Mouse (Mus musculus): ENCODE measurements around the gene Asic2. TPM values are rescaled to one million over a fixed set of nuclear protein-coding genes. Genes with fewer than 3 reads are reported as not detected.

Gene Asic2
- polyA plus RNA-seq, 1 experiment from 2014 or later = 3.7 TPM

DNA sequence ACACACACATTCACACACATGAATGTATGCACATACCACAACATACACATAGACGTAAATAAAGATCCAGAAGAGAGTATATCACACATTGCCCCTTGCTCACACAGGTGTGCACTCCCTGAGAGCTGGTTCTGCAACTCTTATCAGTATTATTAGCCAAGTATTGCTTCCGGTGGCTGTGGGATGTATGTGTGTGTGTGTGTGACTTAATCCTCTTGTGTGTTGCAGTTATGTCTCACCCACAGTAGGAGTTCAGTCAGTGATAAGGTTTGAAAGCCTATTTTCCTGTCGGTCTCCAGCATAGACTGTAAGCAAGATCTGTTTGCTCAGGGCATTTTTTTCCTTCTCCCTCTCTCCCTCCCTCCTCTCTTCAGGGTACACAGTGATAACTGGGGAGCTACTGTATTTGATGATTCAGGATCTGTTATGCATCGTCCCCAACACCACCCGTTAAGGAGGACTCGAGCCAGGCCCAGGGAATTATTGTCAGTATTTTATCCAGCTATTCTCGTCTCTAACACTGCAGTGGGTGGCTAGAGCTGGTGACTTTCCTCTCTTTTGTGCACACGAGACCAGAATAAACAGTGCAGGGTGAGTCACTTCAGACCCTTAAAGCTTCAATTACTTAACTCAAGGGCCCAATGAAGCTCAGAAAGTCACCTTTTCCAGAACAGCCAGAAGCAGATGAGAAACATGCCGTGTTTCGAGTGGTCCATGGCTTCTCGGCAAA, 888.0 kb downstream of the Asic2 start:
- ATAC-seq (replicated peaks; ENCODE audit: low FRiP score) = no peak
- Histone ChIP-seq H3K9me3 (replicated peaks) (no peaks in the 10 kb centered on the region), H3K27ac (no peak overlapping the region), H3K9ac (no peak overlapping the region), H3K27me3 (no peaks in the 10 kb centered on the region), H3K4me3 (replicated peaks) (no peak overlapping the region), H3K36me3 (no peaks in the 10 kb centered on the region), H3K4me1 (peaks cover 33% of the 10 kb centered on the region), H3K4me2 (no peak overlapping the region)
- 64% methylated on average over 11 of the region's 11 CpGs for WGBS

DNA sequence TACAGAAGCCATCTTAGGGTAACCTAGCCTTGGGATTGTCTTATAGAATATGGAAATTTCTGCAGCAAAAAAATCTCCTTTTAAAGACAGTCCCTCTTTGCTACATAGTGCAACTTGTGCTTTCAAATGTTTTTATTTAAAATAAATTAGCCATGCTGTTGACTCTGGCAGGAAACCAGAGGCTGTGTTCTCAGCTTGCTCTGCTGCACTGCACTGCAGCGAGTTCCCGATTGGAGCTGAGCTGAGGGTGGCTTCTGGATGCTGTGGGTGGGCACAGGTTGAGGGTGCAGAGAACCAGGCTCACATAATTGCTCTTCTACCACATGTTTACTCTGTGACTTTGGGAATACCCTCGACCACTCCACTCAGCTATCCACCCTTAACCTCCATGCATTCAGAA, 889.0 kb downstream of the Asic2 start:
- no peak overlapping the region for H3K4me3 ChIP-seq (replicated peaks)
- H3K27ac ChIP-seq = 0 out of 2 replicates have a peak overlapping the region, but pooled peaks have one; percentile 41
- ATAC-seq (replicated peaks; ENCODE audit: low FRiP score) = no peak
- H3K4me2 ChIP-seq = no peak overlapping the region
- H3K27me3 ChIP-seq = no peaks in the 10 kb centered on the region
- H3K9me3 ChIP-seq (replicated peaks) = no peaks in the 10 kb centered on the region
- peaks cover 32% of the 10 kb centered on the region for H3K4me1 ChIP-seq
- WGBS = 39% methylated on average over 3 of the region's 3 CpGs
- no peaks in the 10 kb centered on the region for H3K36me3 ChIP-seq
- no peak overlapping the region for H3K9ac ChIP-seq

DNA sequence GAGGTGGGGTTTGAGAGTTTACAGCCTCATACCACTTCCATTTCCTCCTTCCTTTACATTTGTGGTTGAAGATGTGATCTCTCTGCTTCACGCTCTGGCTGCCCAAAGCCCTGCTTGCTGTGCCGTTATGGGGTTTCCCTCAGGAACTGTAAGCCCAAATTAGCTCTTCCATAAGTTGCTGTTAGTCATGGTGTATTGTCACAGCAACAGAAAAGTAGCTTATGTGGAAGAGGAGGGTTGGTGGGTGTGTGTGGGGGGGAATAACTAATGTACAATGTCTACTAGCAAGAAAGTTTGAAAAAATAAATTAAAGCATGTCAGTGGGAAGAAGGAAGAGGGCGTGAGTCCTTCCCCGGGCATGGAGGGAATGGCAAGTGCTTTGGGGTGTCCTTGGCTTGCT, 896.4 kb downstream of the Asic2 start:
- Histone ChIP-seq H3K4me1 (no peaks in the 10 kb centered on the region), H3K9me3 (replicated peaks) (no peaks in the 10 kb centered on the region), H3K4me3 (replicated peaks) (no peak overlapping the region), H3K27me3 (no peaks in the 10 kb centered on the region), H3K27ac (no peak overlapping the region), H3K4me2 (no peak overlapping the region), H3K36me3 (no peaks in the 10 kb centered on the region), H3K9ac (no peak overlapping the region)
- 83% methylated on average over 4 of the region's 4 CpGs for WGBS
- ATAC-seq (replicated peaks; ENCODE audit: low FRiP score) = no peak

DNA sequence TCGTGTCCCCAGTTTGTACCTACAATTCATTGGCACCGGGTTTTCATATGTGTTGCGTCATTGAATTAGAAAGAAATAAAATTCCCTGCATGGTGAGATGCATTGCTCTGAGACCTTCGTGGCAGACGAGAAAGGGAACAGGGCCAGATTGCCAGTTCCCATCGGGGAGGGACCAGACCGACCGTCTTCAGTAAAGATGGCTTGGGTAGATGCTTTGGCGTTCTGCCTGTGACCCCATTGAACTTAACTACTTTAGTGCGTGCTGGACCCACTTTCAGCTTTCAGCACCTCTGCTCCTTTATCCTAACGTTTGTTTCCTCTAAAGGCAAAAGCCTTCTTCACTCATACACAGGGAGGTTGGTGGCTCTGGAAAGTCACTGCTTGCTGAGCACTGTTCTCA, 902.9 kb downstream of the Asic2 start:
- H3K27me3 ChIP-seq = no peaks in the 10 kb centered on the region
- H3K36me3 ChIP-seq = no peaks in the 10 kb centered on the region
- no peak overlapping the region for H3K4me2 ChIP-seq
- ATAC-seq (replicated peaks; ENCODE audit: low FRiP score) = no peak
- H3K4me1 ChIP-seq = no peaks in the 10 kb centered on the region
- H3K9ac ChIP-seq = no peak overlapping the region
- no peak overlapping the region for H3K4me3 ChIP-seq (replicated peaks)
- H3K27ac ChIP-seq = no peak overlapping the region
- H3K9me3 ChIP-seq (replicated peaks) = no peaks in the 10 kb centered on the region
- WGBS = 84% methylated on average over 11 of the region's 11 CpGs

DNA sequence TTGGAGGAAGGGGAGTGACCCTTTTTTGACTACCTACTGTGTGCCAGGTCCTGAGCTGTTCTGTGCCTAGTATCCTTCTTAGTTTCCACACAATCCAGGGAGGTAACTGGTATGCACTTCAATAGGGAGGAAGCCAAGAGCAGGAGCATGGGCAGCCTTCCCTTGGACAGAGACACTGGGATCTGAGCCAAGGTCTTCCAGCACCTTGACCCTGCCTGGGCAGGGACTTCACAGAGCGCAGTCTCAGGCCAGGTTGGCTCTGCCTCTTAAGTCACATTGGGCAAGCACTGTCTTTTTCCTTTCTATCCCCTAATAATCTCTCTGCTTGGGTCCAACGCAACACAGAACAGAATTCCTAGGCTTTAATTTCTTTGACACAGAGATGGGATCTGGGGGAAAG, 904.3 kb downstream of the Asic2 start:
- no peaks in the 10 kb centered on the region for H3K27me3 ChIP-seq
- no peaks in the 10 kb centered on the region for H3K9me3 ChIP-seq (replicated peaks)
- no peaks in the 10 kb centered on the region for H3K4me1 ChIP-seq
- H3K36me3 ChIP-seq = no peaks in the 10 kb centered on the region
- no peak for ATAC-seq (replicated peaks; ENCODE audit: low FRiP score)
- no peak overlapping the region for H3K4me2 ChIP-seq
- H3K9ac ChIP-seq = no peak overlapping the region
- no peak overlapping the region for H3K27ac ChIP-seq
- 78% methylated on average over 2 of the region's 2 CpGs for WGBS
- H3K4me3 ChIP-seq (replicated peaks) = no peak overlapping the region

DNA sequence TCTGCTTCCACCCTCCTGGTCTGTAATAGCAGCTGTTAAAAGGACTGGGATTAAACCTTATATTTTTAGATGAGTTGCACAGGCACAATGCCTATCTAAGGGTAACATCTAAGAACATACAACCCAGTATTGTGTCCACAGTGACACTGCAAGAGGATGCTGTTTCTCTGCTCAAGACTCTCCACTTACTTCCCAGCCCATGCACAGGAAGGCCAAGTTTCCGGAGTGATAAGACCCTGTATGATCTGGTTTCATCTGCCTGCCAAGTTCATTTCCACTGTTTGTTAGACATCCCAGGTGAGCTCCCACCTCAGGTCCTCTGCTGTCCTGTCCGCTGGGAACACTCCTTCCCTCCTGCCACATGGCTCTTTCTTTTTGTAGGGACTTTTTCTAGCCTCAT, 908.2 kb downstream of the Asic2 start:
- 72% methylated on average over 2 of the region's 2 CpGs for WGBS
- H3K36me3 ChIP-seq = no peaks in the 10 kb centered on the region
- H3K4me1 ChIP-seq = no peaks in the 10 kb centered on the region
- H3K9me3 ChIP-seq (replicated peaks) = no peaks in the 10 kb centered on the region
- no peak overlapping the region for H3K27ac ChIP-seq
- no peak overlapping the region for H3K4me2 ChIP-seq
- no peak for ATAC-seq (replicated peaks; ENCODE audit: low FRiP score)
- no peak overlapping the region for H3K4me3 ChIP-seq (replicated peaks)
- no peaks in the 10 kb centered on the region for H3K27me3 ChIP-seq
- no peak overlapping the region for H3K9ac ChIP-seq

DNA sequence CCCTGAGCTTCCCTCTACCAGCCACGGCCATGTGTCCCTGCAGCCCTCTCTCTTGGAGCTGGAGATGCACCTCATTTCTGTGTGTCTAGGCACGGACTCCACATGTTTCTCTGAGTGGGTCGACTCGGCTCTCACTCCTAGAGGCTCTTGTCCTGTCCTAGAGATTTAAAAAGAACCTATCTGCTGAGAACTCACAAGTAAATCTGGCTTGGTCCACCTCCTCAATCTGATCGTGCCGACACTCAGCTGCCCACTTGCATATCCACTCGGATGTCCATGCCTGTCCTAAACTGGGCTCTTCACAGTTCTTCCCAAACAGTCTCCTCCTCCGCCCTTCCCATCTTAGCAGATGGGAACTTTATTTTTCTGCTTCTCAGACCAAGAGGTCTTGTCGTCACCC, 908.7 kb downstream of the Asic2 start:
- H3K4me2 ChIP-seq = no peak overlapping the region
- no peaks in the 10 kb centered on the region for H3K9me3 ChIP-seq (replicated peaks)
- no peak overlapping the region for H3K4me3 ChIP-seq (replicated peaks)
- H3K36me3 ChIP-seq = no peaks in the 10 kb centered on the region
- no peak overlapping the region for H3K9ac ChIP-seq
- H3K27ac ChIP-seq = no peak overlapping the region
- ATAC-seq (replicated peaks; ENCODE audit: low FRiP score) = no peak
- WGBS = 85% methylated on average over 9 of the region's 9 CpGs
- no peaks in the 10 kb centered on the region for H3K4me1 ChIP-seq
- no peaks in the 10 kb centered on the region for H3K27me3 ChIP-seq

DNA sequence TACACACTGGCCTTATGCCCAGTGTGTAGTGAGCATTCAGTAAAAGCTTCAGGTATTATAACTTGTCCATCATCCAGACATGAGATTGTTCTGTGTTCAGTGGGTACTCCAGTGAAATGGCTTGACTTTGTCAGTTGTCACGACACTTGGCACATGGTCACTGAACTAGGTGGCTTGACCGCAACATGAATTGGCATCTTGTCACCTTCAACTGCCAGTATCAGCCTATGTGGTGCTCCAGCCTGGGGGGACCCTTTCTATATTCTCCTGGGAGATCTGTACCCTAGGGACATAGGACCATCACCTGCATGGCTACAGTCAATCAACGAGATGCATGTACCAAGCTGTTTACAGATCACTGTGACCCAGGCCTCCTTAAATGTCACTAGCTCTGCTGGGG, 910.8 kb downstream of the Asic2 start:
- Histone ChIP-seq H3K4me3 (replicated peaks) (no peak overlapping the region), H3K27ac (no peak overlapping the region), H3K36me3 (no peaks in the 10 kb centered on the region), H3K9me3 (replicated peaks) (no peaks in the 10 kb centered on the region), H3K27me3 (no peaks in the 10 kb centered on the region), H3K4me2 (no peak overlapping the region), H3K4me1 (no peaks in the 10 kb centered on the region), H3K9ac (no peak overlapping the region)
- no peak for ATAC-seq (replicated peaks; ENCODE audit: low FRiP score)
- 77% methylated on average over 3 of the region's 3 CpGs for WGBS

DNA sequence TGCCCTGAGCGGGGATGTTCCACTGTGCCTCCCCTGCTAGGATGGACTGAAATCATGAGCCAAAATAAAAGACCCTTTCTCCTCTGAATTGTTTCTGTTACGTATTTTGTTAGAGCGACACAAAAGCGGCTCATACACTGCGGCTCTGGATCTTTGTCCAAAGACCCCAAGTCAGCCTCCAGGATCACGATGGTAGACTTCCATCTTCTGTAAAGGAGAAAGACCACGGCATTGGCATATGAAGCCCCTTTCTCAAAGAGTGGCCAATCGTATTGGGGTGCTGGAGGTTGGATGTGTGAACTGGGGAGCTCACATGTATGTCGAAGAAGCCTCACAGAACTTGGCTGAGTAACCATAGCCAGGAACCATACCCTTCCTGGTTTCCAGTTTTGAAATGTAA, 911.5 kb downstream of the Asic2 start:
- H3K4me2 ChIP-seq = no peak overlapping the region
- WGBS = 94% methylated on average over 9 of the region's 9 CpGs
- H3K27ac ChIP-seq = no peak overlapping the region
- no peaks in the 10 kb centered on the region for H3K27me3 ChIP-seq
- no peak for ATAC-seq (replicated peaks; ENCODE audit: low FRiP score)
- no peaks in the 10 kb centered on the region for H3K9me3 ChIP-seq (replicated peaks)
- no peak overlapping the region for H3K9ac ChIP-seq
- no peaks in the 10 kb centered on the region for H3K36me3 ChIP-seq
- no peak overlapping the region for H3K4me3 ChIP-seq (replicated peaks)
- 0 out of 2 replicates have a peak, but pooled peaks cover 2% of the 10 kb centered on the region for H3K4me1 ChIP-seq

DNA sequence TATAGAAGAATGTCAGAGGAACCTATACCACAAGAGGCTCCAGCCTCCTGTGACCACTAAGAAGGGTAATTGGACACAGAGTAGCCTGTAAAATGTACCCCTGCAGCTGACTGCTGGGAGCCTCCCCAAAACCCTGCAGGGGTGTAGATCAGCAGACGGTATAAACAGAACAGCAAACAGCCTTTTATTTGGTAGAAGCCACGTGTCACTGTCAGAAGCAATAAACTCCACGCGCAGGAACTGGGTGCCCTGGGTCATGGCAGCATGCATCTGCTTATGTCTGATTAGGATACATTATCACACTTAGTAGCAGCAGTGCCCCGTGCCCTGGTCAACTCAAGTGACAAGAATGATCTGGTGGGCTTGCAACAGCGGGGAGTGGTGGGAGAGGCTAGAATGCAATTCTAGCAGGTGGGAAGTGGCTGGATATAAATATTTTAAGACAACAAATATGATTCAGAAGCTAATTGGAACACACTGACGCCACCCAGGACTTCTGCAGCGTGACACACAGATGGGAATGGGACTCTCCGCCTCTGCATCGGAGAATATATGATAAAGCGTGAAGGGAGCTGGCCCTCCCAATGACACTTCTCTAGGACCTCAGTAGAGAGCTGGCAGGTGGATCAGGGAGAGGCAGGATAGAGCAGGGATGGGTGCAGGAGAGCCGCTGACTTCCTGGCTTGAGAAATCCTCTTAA, 912.7 kb downstream of the Asic2 start:
- no peaks in the 10 kb centered on the region for H3K27me3 ChIP-seq
- H3K4me3 ChIP-seq (replicated peaks) = no peak overlapping the region
- H3K9ac ChIP-seq = no peak overlapping the region
- H3K4me2 ChIP-seq = no peak overlapping the region
- H3K4me1 ChIP-seq = 0 out of 2 replicates have a peak, but pooled peaks cover 6% of the 10 kb centered on the region
- H3K9me3 ChIP-seq (replicated peaks) = no peaks in the 10 kb centered on the region
- WGBS = 71% methylated on average over 12 of the region's 12 CpGs
- ATAC-seq (replicated peaks; ENCODE audit: low FRiP score) = no peak
- no peaks in the 10 kb centered on the region for H3K36me3 ChIP-seq
- no peak overlapping the region for H3K27ac ChIP-seq

DNA sequence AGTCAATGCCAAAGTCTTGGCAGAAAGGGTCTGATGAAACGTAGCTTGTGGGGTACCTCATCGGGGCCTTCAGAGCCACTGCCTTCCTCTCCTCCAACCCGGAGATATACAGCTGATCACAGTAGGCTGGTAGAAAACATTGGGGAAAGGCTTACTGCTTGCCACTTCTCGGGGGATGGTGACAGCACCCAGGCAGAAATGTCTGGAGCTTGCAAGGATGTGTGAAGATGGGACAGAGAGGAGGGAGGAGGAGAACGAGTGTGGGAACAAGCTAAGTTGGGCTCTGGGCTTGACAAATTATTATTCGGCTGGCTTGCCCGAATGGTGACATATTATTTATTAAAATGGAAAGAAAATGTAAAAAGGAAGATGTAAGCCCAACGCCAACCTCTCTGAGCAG, 914.4 kb downstream of the Asic2 start:
- H3K36me3 ChIP-seq = no peaks in the 10 kb centered on the region
- no peak overlapping the region for H3K9ac ChIP-seq
- no peak overlapping the region for H3K4me2 ChIP-seq
- H3K4me1 ChIP-seq = 0 out of 2 replicates have a peak, but pooled peaks cover 6% of the 10 kb centered on the region
- H3K27me3 ChIP-seq = no peaks in the 10 kb centered on the region
- no peak overlapping the region for H3K27ac ChIP-seq
- WGBS = 85% methylated on average over 8 of the region's 8 CpGs
- no peak for ATAC-seq (replicated peaks; ENCODE audit: low FRiP score)
- no peaks in the 10 kb centered on the region for H3K9me3 ChIP-seq (replicated peaks)
- no peak overlapping the region for H3K4me3 ChIP-seq (replicated peaks)

DNA sequence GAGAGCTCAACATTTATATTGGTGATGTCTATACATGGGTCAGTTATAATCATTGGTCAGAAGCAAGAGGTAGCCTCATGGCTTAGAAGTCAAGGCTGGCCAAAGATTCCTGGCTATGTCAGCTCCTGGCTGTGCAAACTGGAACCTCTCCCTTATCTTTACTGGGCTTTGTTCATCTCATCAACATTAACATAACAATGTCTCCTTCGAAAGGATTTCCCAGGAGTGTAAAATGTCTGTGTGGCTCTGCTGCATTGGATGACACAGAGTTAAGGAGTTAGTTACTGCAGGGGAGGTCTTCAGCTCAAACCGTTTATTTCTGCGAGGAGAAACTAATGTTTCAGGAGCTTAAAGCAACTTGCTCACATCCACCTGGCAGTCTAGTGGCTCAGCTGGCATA, 926.6 kb downstream of the Asic2 start:
- no peak for ATAC-seq (replicated peaks; ENCODE audit: low FRiP score)
- no peak overlapping the region for H3K4me2 ChIP-seq
- H3K9me3 ChIP-seq (replicated peaks) = no peaks in the 10 kb centered on the region
- H3K27me3 ChIP-seq = no peaks in the 10 kb centered on the region; the same call in 1 of the 2 replicates
- no peak overlapping the region for H3K4me3 ChIP-seq (replicated peaks)
- 22% methylated on average over 3 of the region's 3 CpGs for WGBS
- no peaks in the 10 kb centered on the region for H3K36me3 ChIP-seq
- H3K27ac ChIP-seq = no peak overlapping the region
- H3K9ac ChIP-seq = no peak overlapping the region
- peaks cover 12% of the 10 kb centered on the region for H3K4me1 ChIP-seq
